Mouse (Mus musculus) G1E (cell line): Measurements from ENCODE around the gene Ankrd31.

Experiments
- CTCF ChIP-seq: IDR thresholded peaks from 2 replicates; pipeline ENCODE4 v1.5.1; 2012; ENCODE audit warnings: low read depth, low read length, inconsistent platforms, mixed read lengths
- GATA1 ChIP-seq: IDR thresholded peaks from 2 replicates; pipeline ENCODE4 v1.6.1; 2012; ENCODE audit warnings: borderline replicate concordance, low read length, inconsistent platforms, mixed read lengths
- GATA2 ChIP-seq: IDR thresholded peaks from 2 replicates; pipeline ENCODE4 v1.6.1; 2012; ENCODE audit warnings: low read depth, low read length, inconsistent platforms, borderline replicate concordance
- POLR2AphosphoS5 ChIP-seq: IDR thresholded peaks from 2 replicates; pipeline ENCODE4 v1.6.1; 2012; ENCODE audit warnings: low read depth, low read length, inconsistent platforms; ENCODE audit not compliant: insufficient replicate concordance
- TAL1 ChIP-seq: conservative IDR thresholded peaks from 2 replicates; pipeline ENCODE4 v1.6.1; 2012; ENCODE audit warnings: low read depth, low read length, inconsistent platforms, mixed read lengths

DNA sequence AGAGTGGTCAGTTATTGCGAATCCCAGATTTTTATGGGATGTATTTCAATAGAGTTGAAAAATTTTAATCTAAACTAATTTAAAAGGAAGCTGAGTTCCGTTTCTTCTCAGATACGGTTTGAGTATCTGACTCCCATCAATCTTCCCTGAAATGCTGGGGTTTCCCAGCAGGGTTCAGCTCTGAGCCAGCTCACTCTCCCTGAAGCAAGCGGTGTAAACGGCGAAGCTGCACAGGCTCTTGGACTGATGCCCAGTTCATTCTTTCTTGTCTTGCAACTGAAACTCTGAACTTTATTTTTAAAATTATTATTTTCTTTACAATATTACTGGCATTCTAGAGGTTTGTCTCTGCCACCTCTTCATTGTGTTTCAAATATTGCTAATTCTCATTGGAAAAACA lies 2.0 kb upstream of the Ankrd31 start:
- TF ChIP-seq CTCF (no peak), GATA1 (no peak), TAL1 (no peak), POLR2AphosphoS5 (no peak), GATA2 (no peak)
